Mouse (Mus musculus): Measurements from ENCODE around the gene Rab11fip4.

Gene Rab11fip4

DNA sequence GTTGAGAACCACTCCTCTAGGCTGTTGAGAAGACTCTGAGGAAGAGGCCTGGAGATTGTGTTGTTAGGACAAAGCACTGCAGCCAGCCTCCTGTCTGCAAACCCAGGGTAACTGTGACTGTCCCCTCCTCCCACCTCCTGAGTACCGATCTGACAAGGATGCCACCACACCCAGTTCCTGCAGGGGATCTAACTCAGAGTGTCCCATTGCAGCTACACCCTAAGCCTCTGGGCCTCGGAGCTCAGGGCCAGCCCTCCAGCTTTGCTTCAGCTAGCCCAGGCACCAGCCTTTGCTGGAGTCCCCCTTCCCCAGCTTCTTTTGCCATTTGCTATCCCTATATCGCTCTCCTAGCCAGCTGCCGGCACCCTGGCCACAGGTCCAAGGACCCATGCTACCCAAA, 22.7 kb downstream of the Rab11fip4 start:
- in situ Hi-C loops (cut with MboI, MseI): no loop called here

DNA sequence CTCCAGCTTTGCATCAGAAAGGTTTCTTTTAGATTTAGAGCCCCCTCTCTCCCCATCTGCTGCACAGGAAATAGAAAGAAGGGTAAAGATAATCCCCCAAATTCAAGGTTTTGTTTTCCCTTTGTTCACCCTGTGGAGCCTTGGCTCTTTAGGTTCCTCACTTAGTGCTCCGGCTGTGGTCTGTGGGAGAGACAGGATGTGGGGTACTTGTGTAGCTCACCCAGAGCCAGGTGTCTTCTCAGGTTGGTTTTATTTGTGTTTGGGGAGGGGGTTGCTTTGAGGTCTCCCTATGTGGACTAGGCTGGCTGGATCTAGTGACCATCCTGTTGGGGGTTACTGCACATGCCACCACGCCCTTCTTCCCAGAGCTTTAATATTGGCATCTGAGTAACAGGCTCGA, 23.9 kb downstream of the Rab11fip4 start:
- in situ Hi-C loops (cut with MboI, MseI): no loop called here

DNA sequence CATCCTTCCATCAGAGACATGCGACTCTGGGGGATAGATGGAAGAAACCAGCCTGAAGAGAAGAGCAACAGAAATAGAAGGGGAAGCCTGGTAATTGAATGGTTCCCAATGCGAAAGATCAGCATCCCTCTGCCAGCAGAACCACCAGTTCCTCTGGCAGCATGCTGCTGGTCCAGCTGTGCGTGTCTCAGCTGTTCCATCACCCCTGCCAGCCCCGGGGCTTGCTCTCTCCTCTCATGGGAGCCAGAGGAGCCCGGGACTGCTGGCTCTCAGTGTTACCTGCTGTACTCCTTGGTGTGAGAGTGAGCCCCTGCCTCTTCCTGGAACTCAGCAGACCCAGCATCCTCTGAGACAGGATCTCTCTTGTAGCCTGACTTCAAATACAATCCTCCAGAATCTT, 24.9 kb downstream of the Rab11fip4 start:
- in situ Hi-C loops (cut with MboI, MseI): no loop called here

DNA sequence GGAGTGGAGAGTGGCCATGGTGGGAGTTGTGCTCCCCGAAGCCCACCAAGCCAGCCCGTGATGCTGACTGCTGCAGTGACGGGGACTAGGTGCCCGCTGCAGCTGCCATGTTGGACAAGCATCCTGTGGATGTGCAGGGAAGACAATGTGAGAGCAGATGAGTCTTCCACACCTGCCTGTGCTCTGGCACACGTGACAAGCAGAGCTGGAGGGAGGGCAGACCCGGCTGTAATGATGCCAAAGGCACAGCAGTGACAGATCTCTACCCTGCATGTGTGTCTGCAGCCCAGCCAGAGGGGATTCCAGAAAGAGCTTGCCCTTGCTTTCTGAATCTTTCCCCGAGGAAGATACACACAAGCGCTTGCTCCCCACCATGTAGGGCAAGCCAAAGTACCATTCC, 27.0 kb downstream of the Rab11fip4 start:
- in situ Hi-C loops (cut with MboI, MseI): no loop called here

DNA sequence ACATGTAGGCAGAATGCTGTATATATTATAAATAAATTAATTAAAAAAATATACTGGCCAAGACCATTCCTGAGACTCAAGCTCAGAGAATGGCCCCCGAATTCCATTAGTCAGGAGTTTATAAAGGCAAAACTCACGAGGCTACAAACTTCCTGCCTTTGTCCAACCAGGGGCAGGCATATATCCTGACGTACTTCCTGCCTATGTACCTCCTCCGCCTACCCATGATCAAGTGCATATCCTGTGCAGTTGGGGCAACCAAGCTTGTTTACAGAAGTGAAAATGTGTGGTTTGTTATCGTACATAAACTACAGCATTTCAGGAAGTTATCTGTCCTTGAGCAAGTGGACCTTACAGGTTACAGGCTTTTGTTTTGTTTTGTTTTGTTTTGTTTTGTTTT, 32.0 kb downstream of the Rab11fip4 start:
- in situ Hi-C loops (cut with MboI, MseI): loop anchor here (10.0 kb wide), 1 partner anchor 62 kb away; no protein-coding TSS in a partner anchor

DNA sequence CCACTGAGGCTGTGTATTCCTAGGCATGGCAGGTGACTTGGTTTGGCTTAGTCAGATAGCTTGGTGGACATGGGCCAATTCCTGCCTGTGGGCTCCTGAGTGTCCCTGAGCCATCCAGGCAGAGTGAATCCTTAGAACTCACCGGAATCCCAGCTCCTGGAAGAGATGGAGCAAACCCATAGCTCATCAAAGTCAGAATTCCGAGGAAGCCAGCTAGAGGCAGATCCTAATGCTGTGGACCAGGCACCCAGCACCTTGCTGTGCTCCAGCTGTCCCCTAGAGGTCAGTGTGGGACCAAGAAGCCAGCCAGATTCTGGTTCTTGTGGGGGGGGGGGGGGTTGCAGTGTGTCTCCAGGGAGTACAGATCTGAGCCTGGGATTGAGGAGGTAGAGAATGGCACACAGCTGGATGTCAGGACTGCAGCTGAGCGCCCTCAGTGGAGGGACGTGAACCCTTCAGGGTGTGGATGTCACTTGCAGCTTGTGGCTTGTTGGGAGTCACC, 33.8 kb downstream of the Rab11fip4 start:
- in situ Hi-C loops (cut with MboI, MseI): loop anchor here (10.0 kb wide), 1 partner anchor 60 kb away; no protein-coding TSS in a partner anchor

DNA sequence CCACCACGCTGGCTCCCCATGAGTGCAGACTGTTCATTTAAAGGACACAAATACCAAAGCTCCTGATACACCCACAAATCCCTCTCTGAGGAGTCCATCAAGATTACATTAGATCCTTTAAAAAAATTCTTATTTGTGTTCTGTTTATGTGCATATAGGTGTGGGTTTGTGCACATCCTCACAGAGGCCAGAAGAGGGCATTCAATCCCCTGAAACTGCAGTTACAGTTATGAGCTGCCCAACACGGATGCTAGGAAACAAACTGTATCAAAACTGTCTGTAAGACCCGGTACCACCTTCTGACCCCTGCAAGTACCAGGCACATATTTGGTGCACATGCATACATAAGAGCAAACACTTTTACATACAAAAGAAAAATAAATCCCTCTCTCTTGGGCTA, 37.7 kb downstream of the Rab11fip4 start:
- in situ Hi-C loops (cut with MboI, MseI): loop anchor here (10.0 kb wide), 1 partner anchor 56 kb away; no protein-coding TSS in a partner anchor

DNA sequence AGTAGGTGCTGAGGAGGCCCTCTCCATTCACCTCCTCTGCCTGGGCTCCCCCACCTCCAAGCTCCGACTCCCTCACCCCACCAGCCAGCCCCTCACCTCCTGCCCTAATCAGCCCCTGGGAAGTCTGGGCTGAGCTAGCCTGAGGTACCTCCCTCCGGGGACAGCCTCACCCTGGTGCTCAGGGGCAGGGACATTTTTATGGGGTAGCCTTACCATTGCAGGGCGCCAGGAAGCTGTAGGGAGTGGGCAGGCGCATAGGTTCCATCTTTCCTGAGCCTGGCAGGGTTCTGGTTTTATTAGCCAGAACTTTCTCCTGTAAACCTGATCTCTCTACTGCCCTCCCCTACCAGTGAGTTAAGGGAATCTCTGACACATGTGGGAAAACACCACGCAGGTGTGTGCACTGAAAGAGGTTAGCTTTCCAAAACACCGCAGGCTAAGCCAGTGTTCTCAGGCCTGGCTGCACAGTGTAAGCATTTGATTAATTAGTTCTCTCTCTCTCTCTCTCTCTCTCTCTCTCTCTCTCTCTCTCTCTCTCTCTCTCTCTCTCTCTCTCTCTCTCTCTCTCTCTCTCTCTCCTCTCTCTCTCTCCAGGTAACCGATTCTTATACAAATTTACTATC, 38.9 kb downstream of the Rab11fip4 start:
- in situ Hi-C loops (cut with MboI, MseI): loop anchor here (10.0 kb wide), 1 partner anchor 55 kb away; no protein-coding TSS in a partner anchor

DNA sequence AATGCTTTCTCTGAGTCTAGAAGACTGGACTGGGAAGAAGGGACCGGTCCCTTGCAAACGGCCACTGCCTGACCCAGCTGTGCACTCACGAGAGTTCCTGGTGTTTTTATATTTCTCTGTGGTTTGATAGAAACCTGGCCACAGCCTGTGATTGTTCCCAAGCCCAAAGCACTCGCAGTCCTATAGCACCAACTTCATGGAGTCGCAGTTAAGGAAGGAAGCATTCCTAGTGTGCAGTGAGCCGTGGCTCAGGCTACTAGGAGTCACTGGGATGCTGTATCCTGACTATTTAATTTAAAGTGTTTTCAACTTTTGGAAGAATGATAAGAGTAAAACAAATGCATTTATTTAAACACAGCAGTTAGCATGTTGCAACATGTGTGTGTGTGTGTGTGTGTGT, 39.5 kb downstream of the Rab11fip4 start:
- in situ Hi-C loops (cut with MboI, MseI): no loop called here

DNA sequence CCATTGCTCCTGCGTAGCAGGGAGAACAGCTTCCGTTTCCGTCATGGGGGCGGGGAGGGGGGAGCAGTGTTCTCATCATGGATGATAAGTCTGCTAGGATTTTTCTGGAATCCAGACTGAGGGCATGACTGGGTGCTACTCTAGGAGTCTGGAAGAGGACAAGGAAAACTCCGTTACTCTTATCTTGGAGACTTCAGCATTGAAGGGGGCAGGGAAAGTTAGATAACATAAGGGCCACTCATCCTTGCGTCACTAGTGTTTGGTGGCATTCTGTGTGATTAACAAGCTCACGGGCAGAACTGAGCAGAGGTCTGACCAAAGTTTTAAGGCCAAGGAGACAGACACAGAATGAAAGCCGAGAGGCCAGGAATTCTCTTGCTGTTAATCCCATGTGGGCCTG, 42.4 kb downstream of the Rab11fip4 start:
- in situ Hi-C loops (cut with MboI, MseI): no loop called here

DNA sequence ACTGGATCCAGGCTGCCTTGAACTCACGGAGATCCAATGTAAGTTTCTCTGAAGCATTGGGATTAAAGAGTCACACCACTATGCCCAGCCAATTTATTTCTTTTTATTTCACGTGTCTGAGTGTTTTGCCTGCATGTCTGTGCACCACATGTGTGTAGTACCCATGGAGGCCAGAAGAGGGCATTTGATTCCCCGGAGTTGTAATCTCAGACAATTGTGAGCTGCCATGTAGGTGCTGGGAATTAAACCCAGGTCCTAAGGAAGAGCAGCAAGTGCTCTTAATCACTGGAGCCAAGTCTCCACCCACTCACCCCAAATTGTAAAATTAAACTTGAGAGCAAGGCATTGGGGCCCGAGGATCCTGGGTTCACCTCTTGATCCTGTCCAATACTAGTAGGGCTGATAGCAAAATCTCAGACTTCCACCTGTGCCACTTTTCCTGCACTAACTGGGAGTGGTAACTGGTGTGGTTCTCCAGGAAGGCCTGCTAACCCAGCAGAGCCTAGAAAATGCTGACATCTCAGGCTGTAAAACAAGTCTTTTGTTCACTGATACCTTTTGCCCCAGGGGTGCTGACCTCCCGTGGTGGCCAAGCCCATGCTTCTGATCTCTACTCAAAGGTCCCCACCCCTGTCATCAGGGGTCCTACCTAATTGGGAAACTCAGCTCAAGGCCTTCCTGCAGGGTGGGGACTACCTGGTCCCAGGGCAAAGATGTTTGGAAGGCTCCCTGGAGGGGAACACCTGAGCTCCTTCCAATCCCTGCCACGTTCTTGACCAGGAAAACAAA, 44.8 kb downstream of the Rab11fip4 start:
- in situ Hi-C loops (cut with MboI, MseI): no loop called here

DNA sequence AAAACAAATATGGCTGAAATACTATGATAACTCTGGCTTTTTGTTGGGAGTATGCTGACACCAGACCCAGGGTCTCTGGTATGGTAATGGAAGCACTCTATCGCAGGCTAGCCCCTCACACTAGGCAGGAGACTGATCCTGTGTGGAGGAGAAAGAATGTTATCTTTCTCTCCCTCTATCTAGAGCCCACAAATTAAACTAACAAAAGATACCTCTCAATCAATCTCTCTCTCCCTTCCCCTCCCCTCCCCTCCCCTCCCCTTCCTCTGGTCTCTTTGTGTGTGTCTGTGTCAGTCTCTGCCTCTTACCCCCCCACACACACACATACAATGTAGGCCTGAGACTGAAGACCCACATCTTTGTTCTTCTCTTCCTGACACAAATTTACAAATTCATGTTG, 45.5 kb downstream of the Rab11fip4 start:
- in situ Hi-C loops (cut with MboI, MseI): no loop called here

DNA sequence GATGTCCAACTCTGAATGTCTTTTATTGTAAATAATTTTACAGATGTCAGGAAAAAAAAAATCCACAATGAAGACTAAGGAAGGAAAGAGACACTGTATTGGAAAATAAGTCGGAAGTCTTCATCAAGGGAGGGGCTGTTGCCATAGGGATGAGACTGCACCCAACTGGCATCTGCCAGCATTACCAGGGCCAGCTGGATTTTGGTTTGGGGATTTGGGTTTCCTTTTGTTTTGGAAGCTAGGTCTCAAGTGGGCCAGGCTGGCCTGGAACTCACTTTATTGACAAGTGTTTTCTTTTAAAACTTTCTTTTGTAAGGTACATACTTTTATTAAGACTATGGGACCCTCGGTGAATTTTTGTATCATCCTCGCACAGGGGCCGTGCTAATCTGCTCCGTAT, 47.7 kb downstream of the Rab11fip4 start:
- in situ Hi-C loops (cut with MboI, MseI): no loop called here

DNA sequence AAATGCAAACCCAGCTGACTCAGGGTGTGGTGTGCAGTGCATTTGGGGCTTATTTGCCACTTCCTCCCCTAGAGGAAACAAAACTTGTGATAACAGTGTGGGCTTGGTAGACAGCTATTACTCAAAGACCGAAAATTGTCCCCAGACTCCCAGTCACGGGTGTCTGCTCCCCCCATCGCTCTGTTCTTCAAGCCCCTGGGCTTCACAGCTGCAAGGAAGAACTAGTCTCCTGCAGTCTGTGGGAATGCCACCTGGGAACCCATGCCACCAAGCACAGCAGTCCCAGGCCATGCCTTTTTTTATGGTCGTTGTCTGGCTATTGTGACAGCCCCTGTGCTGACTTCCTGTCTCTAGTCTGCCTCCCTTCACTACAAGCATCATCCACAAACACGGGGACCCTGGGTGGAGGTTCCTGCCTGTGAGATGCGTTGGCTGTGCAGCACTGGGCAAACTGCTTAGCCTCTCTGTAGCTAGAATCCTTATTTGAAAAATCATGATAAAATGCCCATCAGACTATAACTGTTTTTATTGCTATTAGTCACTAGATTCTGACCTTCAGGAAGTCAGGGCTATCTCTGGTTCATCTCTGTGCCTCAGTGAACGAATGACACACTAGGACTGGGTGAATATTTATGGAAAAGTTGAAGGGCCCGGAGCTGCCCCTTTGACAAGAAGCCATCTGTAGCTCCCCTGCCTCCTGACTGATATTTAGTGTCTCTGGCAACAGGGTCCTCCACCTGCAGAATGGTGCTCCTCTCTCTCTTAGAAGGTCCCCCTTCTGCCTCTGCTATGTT, 50.1 kb downstream of the Rab11fip4 start:
- in situ Hi-C loops (cut with MboI, MseI): no loop called here

DNA sequence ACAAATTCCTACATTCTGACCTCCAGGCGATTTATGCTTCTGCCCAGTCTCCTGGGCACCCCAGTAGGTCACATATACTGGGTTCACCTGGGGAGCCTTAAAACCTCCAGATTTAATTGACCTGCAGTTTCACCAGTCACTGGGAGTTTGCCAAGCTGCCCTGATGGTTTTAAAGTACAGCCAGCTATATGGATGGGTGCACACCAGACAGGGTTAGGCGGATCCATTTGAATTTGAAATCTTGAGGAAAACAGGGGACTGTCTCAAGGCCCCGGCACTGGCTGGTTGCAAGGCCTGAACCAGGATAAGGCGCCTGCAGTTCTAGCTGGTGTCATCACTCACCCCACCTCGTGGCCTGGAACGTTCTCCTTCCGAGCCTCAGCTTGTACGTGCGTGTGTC, 52.7 kb downstream of the Rab11fip4 start:
- in situ Hi-C loops (cut with MboI, MseI): no loop called here

DNA sequence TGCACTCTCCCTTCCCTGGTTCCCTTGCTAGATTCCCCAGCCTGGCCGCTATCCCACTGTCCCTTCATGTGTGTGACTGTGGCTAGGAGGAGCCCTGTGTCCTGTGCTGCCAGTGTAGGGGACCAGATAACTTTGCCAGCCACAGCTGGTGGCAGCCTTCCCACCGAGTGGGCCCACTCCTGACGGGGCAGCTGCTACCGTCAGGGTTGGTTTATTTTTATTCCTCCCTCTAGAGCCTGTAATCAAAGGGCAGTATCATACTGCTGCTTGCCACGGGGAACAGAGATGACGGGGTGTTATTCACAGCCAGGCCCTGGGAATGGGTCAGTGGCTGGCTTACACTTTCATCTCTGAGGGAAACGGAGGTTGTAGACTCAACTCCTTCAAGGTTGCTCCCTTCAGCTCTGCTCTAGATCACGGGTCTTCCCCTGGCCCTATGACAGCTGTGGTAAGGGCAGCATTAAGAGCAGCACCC, 53.7 kb downstream of the Rab11fip4 start:
- in situ Hi-C loops (cut with MboI, MseI): loop anchor here (5.0 kb wide), 1 partner anchor 38 kb away; no protein-coding TSS in a partner anchor

DNA sequence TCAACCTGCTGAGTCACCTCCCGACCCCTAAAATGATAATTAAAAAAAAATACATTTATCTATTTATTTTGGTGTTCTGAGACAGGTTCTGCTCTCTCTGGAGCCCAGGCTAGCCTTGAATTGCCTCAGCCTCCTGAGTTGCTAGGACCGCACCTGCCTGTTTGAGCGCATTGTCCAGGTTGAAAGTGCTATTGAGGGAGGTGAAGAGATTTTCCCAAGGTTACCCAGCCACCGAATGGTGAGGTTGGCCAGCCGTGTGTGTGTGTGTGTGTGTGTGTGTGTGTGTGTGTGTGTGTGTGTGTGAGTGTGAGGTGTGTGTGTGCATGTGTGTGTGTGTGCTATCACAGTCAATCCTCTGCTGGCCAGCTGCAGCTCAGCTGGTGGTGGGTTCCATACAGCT, 55.0 kb downstream of the Rab11fip4 start:
- in situ Hi-C loops (cut with MboI, MseI): loop anchor here (5.0 kb wide), 1 partner anchor 36 kb away; no protein-coding TSS in a partner anchor

DNA sequence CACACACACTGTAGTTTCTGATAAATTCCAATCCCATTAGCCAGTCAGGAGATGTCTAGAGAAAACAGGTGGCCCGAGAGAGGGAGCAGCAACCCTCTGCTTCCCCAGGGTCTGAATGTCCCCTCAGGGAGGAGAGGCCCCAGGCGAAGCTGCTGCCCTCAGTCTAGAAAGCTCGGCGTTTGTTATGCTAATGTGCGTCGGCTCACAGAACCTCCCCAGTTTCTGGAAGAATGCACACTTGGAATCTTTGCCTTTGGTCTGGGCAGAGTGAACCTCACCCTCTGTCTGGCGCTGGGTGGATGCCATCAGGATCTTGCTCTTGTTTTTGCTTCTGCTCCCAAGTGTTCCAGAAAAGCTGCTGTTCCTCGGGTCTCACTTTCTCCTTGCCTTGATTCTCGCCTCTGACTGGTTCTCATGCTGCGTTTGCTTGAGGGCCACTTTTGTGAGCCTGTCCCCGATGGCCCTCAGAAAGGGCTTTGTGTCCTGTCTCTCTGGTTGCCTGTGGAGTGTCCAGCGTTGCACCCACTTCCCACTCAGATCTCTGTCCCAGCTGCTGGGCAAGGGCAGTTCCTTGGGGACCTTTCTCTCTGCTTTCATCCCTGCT, 55.6 kb downstream of the Rab11fip4 start:
- in situ Hi-C loops (cut with MboI, MseI): loop anchor here (5.0 kb wide), 1 partner anchor 36 kb away; no protein-coding TSS in a partner anchor

DNA sequence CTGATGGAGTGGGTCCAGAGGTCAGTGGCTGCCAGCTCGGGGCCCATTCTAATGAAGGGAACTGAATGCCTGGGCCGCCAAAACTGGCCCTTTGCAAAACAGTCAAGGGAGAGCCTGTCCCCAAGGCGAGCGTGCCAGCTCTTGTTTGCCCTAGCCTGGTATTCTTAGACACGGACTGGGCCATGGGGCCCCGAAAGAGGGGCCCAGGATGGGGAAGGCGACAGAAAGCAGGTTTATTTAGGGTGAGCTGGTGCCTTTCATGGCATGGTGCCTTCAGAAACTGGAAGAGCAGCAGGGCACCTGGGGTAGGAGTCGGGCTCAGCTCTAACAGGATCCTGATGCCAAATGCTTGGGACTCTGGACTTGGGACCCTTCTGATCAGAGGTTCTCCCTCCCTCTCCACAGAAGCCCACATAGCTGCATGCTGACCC, 56.1 kb downstream of the Rab11fip4 start:
- in situ Hi-C loops (cut with MboI, MseI): loop anchor here (5.0 kb wide), 1 partner anchor 35 kb away; no protein-coding TSS in a partner anchor

DNA sequence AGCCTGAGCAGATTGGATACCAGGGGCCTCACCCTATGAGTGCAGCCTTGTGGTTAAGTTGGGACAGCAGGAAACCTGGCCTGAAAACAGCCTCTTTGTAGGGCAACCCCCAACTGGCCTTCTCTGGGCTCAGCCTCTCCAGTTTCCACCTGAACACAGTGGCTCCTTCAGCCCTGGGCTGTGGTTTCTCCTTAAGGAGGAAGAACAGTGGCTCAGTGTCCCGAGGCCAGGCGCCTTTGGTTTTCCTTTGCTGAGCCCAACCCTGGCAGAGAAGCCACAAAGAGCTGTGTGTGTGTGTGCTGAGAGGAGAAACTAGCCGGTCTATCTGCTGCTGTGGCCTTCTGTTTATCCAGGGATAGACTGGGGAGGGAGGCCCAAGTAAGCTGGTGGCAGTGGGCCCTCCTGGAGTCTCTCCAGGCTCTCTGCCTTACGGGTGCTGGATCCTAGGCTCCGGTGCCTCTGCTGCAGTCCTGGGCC, 59.4 kb downstream of the Rab11fip4 start:
- in situ Hi-C loops (cut with MboI, MseI): no loop called here

DNA sequence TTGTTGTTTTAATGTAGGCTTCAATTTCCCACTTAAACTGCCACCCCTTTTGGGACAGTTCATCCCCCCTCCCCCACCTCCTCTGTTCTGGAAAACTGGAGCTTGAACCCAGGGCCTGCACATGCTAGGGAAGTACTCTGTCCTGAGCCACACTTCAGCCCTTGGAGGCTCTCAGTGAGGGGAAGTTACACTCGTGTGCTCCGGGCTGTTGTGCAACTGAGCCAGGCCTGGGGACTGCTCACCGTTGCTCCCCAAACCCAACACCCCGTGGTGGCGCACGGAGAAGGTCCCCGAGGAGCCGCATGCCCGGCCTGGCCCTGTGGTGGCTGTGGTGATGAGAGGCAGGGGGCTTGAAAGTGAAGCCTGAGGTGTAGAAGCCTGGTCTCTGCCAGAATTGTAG, 61.2 kb downstream of the Rab11fip4 start:
- in situ Hi-C loops (cut with MboI, MseI): no loop called here

All from T-helper 1 cell (primary cell).